Mouse (Mus musculus): ENCODE data around the gene Klhl7.

Gene Klhl7

GRCm38 (mm10) chr5:24169881-24170280, 69.5 kb downstream of the Klhl7 start:
- in situ Hi-C loops (cut with MboI, MseI), result no loop called here

GRCm38 (mm10) chr5:24172092-24172491, 71.7 kb downstream of the Klhl7 start:
- in situ Hi-C loops (cut with MboI, MseI), result no loop called here

DNA sequence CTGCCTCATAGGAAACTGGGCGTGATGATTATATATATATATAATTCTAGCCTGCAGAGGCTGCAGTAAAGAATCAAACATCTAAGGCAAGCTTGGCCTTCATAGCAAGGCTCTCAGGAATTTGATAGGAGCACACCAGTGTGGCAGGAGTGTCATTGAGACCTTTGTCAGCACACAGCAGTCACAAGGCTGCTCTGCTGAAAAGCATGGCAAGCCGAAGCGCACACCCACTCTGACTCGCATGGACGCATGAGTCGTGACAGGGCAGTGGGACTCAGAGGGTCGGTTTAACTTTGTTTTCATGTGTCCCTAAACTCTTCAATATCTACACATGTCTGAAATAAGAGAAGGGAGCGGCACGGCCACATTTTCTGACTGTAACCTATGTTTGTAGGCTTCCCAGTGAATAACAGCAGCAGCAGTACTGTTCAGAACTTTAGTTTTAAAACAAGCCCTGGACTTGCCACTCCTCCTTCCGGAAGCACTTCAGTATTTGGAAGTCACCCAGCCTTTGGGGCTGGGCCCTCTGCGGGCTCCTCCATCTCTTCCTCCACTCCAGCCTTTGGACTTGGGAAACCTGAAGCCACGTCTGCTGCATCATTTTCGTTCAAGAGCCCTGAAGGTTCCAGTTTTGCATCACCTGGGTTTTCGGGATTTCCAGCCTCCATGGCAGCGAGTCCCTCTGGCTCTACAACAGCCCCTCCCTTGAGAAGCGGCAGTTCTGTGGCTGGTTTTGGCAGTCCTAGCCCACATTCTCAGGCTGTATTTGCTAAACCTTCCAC, 81.3 kb downstream of the Klhl7 start:
- in situ Hi-C loops (cut with MboI, MseI), result no loop called here

GRCm38 (mm10) chr5:24182296-24182734, 81.9 kb downstream of the Klhl7 start:
- in situ Hi-C loops (cut with MboI, MseI), result no loop called here

DNA sequence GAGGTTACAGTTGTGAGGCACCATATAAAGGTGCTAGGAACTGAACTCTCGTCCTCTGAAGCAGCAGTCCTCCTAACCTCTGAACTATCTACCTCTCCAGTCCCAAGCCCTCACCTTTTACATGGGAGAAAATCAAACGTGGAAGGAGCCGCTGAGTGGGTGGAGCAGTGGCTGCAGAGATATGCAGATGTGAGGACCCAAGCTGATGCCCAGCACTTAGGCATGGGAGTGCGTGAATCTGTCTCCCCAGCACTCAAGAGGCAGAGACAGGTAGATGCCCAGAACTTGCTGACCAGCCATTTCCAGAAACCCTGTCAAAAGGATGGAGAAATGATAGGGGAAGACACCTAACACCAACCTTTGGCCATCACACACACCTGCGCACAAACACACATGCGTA, 82.7 kb downstream of the Klhl7 start:
- in situ Hi-C loops (cut with MboI, MseI), result no loop called here

DNA sequence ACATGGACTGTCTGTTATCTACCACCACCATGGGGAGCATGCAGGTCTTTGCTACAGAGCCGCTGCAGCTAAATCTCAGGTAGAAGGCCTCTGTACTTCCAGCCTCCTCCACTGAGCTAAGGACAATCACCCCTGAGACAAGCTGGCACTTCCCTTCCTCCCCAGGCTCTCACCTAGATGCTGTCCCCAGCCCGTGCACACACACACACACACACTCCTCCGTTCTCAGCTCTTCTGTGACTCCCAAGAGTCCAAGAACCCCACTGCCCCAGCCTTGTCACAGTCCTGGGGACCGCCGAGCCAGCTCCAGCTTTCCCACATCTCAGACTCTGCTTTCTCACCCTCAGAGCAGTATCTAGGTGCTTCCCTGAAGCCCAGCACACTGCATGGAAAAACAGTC, 83.6 kb downstream of the Klhl7 start:
- in situ Hi-C loops (cut with MboI, MseI), result no loop called here

DNA sequence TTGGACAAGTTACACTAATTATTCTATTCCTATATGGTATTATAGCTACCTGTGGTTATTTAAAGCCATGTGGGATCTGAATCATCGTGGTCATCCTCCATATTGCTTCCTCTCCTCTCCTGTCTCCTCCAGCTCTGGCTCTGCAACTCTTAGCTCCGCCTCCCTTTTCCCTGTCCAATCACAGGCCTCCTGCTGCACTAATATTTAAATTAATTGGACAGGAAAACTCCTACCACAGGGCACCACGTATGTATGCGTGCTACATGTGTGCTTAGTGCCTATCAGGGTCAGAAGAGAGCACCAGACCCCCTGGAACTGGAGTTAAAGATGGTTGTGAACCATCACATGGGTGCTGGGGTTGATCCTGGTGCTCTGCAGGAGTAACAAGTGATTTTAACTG, 88.1 kb downstream of the Klhl7 start:
- in situ Hi-C loops (cut with MboI, MseI), result no loop called here

GRCm38 (mm10) chr5:24191821-24192220, 91.4 kb downstream of the Klhl7 start:
- in situ Hi-C loops (cut with MboI, MseI), result no loop called here

- in situ Hi-C loops (cut with MboI, MseI), result loop anchor here (5.0 to 10.0 kb wide), 2 partner anchors 46 to 104 kb away; no protein-coding TSS in a partner anchor
Observed at GRCm38 (mm10) chr5:24201006-24201405, 100.6 kb downstream of the Klhl7 start.

- in situ Hi-C loops (cut with MboI, MseI), result loop anchor here (5.0 to 10.0 kb wide), 2 partner anchors 45 to 102 kb away; no protein-coding TSS in a partner anchor
Observed at GRCm38 (mm10) chr5:24202492-24202891, 102.1 kb downstream of the Klhl7 start.

GRCm38 (mm10) chr5:24203266-24203665, 102.9 kb downstream of the Klhl7 start:
- in situ Hi-C loops (cut with MboI, MseI), result loop anchor here (5.0 to 10.0 kb wide), 2 partner anchors 44 to 102 kb away; no protein-coding TSS in a partner anchor

DNA sequence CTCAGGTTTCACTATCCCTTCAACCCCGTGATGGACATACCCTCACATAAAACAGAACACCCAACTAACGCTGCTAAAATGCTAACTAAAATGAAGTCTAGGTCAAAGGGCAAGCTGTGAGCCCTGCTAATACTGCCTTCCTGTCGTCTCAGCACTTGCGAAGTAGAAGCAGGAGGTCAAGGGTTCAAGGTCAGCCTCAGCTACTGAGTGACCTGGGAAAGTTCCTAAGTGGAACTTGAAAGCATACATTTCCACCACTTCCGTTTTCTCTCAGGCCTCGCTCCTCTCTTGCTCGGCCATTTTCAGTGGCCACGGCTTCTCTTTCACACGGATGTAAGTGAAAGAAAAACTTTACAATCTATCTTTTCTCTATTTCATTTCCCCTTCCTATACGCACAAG, 107.6 kb downstream of the Klhl7 start:
- in situ Hi-C loops (cut with MboI, MseI), result loop anchor here (10.0 kb wide), 1 partner anchor 97 kb away; no protein-coding TSS in a partner anchor

DNA sequence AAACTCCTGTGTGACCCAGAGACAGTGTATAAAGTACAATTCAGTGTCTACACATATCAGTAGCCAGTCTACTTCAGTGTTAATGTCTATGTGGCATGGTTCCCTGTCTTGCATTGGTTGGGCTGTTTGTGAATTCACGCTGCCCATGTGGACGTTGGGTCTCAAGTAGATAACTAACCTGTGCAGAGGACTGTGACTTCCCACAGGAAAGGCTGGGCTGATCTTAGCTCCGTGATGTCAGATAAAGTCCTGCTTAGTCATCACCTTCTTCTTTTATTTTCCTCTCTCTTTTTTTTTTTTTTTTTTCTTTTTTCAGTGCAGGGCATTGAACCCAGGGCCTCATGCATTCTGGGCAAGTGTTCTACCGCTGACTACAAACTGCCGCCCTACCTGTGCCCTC, 108.1 kb downstream of the Klhl7 start:
- in situ Hi-C loops (cut with MboI, MseI), result loop anchor here (10.0 kb wide), 1 partner anchor 96 kb away; no protein-coding TSS in a partner anchor
